Mouse (Mus musculus): ENCODE results near the gene Lsm6.
"Not testable (repeated sequence)": the region's sequence is repeated elsewhere in the genome, so short reads cannot be mapped to it uniquely, and the experiment has no call there.

Gene Lsm6

GRCm38 (mm10) chr8:78820673-78821310 is at the start of gene Lsm6:
Gene Lsm6 (minus strand): TSS chr8:78821140.
- DNase-seq, result peak; percentile 99 to 100

- DNase-seq, result no peak
These were observed 46.1 kb upstream of the Lsm6 start for GRCm38 (mm10) chr8:78867036-78867435.

GRCm38 (mm10) chr8:78863001-78863400 is 42.1 kb upstream of the Lsm6 start:
- no peak for DNase-seq

- DNase-seq, result no peak
These were observed 41.1 kb upstream of the Lsm6 start for GRCm38 (mm10) chr8:78862046-78862445.

- DNase-seq, result no peak
These were observed 39.8 kb upstream of the Lsm6 start for GRCm38 (mm10) chr8:78860789-78861188.

GRCm38 (mm10) chr8:78857421-78857820 is 36.5 kb upstream of the Lsm6 start:
- no peak for DNase-seq

- DNase-seq, result no peak
These were observed 31.3 kb upstream of the Lsm6 start for GRCm38 (mm10) chr8:78852279-78852678.

- DNase-seq, result no peak
These were observed 26.3 kb upstream of the Lsm6 start for GRCm38 (mm10) chr8:78847240-78847639.

GRCm38 (mm10) chr8:78844559-78844958 is 23.6 kb upstream of the Lsm6 start:
- DNase-seq, result no peak

- DNase-seq, result no peak
These were observed 17.9 kb upstream of the Lsm6 start for GRCm38 (mm10) chr8:78838656-78839413.

- DNase-seq, result no peak
These were observed 15.2 kb upstream of the Lsm6 start for GRCm38 (mm10) chr8:78836091-78836490.

GRCm38 (mm10) chr8:78828414-78828813 is 7.5 kb upstream of the Lsm6 start:
- DNase-seq, result peak; percentile 54 to 72

GRCm38 (mm10) chr8:78824515-78824914 is 3.6 kb upstream of the Lsm6 start:
- DNase-seq, result no peak

GRCm38 (mm10) chr8:78819973-78820372 is 967 bp downstream of the Lsm6 start:
- not testable (repeated sequence) for DNase-seq

GRCm38 (mm10) chr8:78814743-78815142 is 6.2 kb downstream of the Lsm6 start:
- DNase-seq, result no peak

- DNase-seq, result no peak
These were observed 7.9 kb downstream of the Lsm6 start for GRCm38 (mm10) chr8:78813021-78813420.

- DNase-seq, result no peak
These were observed 8.5 kb downstream of the Lsm6 start for GRCm38 (mm10) chr8:78812446-78812845.

- DNase-seq, result no peak
These were observed 9.2 kb downstream of the Lsm6 start for GRCm38 (mm10) chr8:78811748-78812147.

- peak; percentile 57 to 60 for DNase-seq
These were observed 10.7 kb downstream of the Lsm6 start for GRCm38 (mm10) chr8:78810207-78810675.

GRCm38 (mm10) chr8:78809454-78810206 is 11.3 kb downstream of the Lsm6 start:
- DNase-seq, result no peak

- no peak for DNase-seq
These were observed 12.1 kb downstream of the Lsm6 start for GRCm38 (mm10) chr8:78808888-78809287.

- no peak for DNase-seq
These were observed 12.5 kb downstream of the Lsm6 start for GRCm38 (mm10) chr8:78808439-78808838.

GRCm38 (mm10) chr8:78807283-78807682 is 13.7 kb downstream of the Lsm6 start:
- no peak for DNase-seq

GRCm38 (mm10) chr8:78806006-78806405 is 14.9 kb downstream of the Lsm6 start:
- no peak for DNase-seq
